Mouse (Mus musculus): ENCODE results near the gene Zfp641. TPM values are rescaled to one million over a fixed set of nuclear protein-coding genes. Genes with fewer than 3 reads are reported as not detected.

Gene Zfp641
- 3.9 and 5.7 TPM in 2 replicates for polyA plus RNA-seq (2015; fragmentation: Nextera tagmentation; extraction: Ambion mirVana)

GRCm38 (mm10) chr15:98295628-98296551 lies at the start of gene Zfp641:
Gene Zfp641, minus strand, starts transcription at chr15:98296161.
- ATAC-seq, result peak; percentile 72
- peak within 1 kb of the TSS; percentile 72 for H3K4me3 ChIP-seq (replicated peaks; ENCODE audit: low read length)
- H3K36me3 ChIP-seq (ENCODE audit: control insufficient read depth, insufficient read depth), result no peaks in the 10 kb centered on the region
- no peaks in the 10 kb centered on the region for H3K27me3 ChIP-seq (replicated peaks; ENCODE audit: control insufficient read depth, insufficient read depth, low read length)
- H3K4me1 ChIP-seq (replicated peaks; ENCODE audit: control insufficient read depth, insufficient read depth, low read length), result no peaks in the 10 kb centered on the region; the same call in 1 of the 2 replicates
- peak within 1 kb of the TSS; percentile 84 for H3K4me2 ChIP-seq (ENCODE audit: low read length)
- H3K9me3 ChIP-seq (ENCODE audit: control insufficient read depth, low read length), result no peaks in the 10 kb centered on the region
- no peak within 1 kb of the TSS for H3K27ac ChIP-seq (ENCODE audit: low read length)
- WGBS, result 1% methylated on average over 46 of the region's 60 CpGs
- H3K9ac ChIP-seq (replicated peaks; ENCODE audit: low read depth, low read length), result peak within 1 kb of the TSS; percentile 83

- H3K4me1 ChIP-seq (replicated peaks; ENCODE audit: control insufficient read depth, insufficient read depth, low read length), result no peaks in the 10 kb centered on the region
- no peaks in the 10 kb centered on the region for H3K36me3 ChIP-seq (ENCODE audit: control insufficient read depth, insufficient read depth)
- H3K4me2 ChIP-seq (ENCODE audit: low read length), result no peak within 1 kb of the TSS
- WGBS, result 83% methylated on average over 8 of the region's 8 CpGs
- H3K27me3 ChIP-seq (replicated peaks; ENCODE audit: control insufficient read depth, insufficient read depth, low read length), result no peaks in the 10 kb centered on the region
- H3K9ac ChIP-seq (replicated peaks; ENCODE audit: low read depth, low read length), result no peak within 1 kb of the TSS
- H3K4me3 ChIP-seq (replicated peaks; ENCODE audit: low read length), result no peak within 1 kb of the TSS
- no peaks in the 10 kb centered on the region for H3K9me3 ChIP-seq (ENCODE audit: control insufficient read depth, low read length)
- ATAC-seq, result no peak
- H3K27ac ChIP-seq (ENCODE audit: low read length), result no peak within 1 kb of the TSS
Measured at GRCm38 (mm10) chr15:98340887-98341286, 44.9 kb upstream of the Zfp641 start, which contains the start of gene Olfr284. Gene Olfr284, minus strand, starts transcription at chr15:98340987.

GRCm38 (mm10) chr15:98317177-98317724 lies 21.3 kb upstream of the Zfp641 start, which contains the start of gene Olfr285:
Gene Olfr285, minus strand, starts transcription at chr15:98317353.
- Histone ChIP-seq H3K27me3 (replicated peaks; ENCODE audit: control insufficient read depth, insufficient read depth, low read length) (no peaks in the 10 kb centered on the region), H3K27ac (ENCODE audit: low read length) (no peak within 1 kb of the TSS), H3K4me3 (replicated peaks; ENCODE audit: low read length) (no peak within 1 kb of the TSS), H3K9me3 (ENCODE audit: control insufficient read depth, low read length) (no peaks in the 10 kb centered on the region), H3K36me3 (ENCODE audit: control insufficient read depth, insufficient read depth) (no peaks in the 10 kb centered on the region), H3K4me2 (ENCODE audit: low read length) (no peak within 1 kb of the TSS), H3K4me1 (replicated peaks; ENCODE audit: control insufficient read depth, insufficient read depth, low read length) (no peaks in the 10 kb centered on the region), H3K9ac (replicated peaks; ENCODE audit: low read depth, low read length) (no peak within 1 kb of the TSS)
- WGBS, result 68% methylated on average over 5 of the region's 5 CpGs
- ATAC-seq, result peak; percentile 74

GRCm38 (mm10) chr15:98315703-98316102 lies 19.7 kb upstream of the Zfp641 start:
- WGBS, result 53% methylated on average over 6 of the region's 6 CpGs
- no peaks in the 10 kb centered on the region for H3K4me1 ChIP-seq (replicated peaks; ENCODE audit: control insufficient read depth, insufficient read depth, low read length)
- no peak overlapping the region for H3K9ac ChIP-seq (replicated peaks; ENCODE audit: low read depth, low read length)
- no peaks in the 10 kb centered on the region for H3K36me3 ChIP-seq (ENCODE audit: control insufficient read depth, insufficient read depth)
- no peak overlapping the region for H3K4me2 ChIP-seq (ENCODE audit: low read length)
- no peak for ATAC-seq
- no peak overlapping the region for H3K4me3 ChIP-seq (replicated peaks; ENCODE audit: low read length)
- H3K27me3 ChIP-seq (replicated peaks; ENCODE audit: control insufficient read depth, insufficient read depth, low read length), result no peaks in the 10 kb centered on the region
- no peaks in the 10 kb centered on the region for H3K9me3 ChIP-seq (ENCODE audit: control insufficient read depth, low read length)
- H3K27ac ChIP-seq (ENCODE audit: low read length), result no peak overlapping the region

GRCm38 (mm10) chr15:98293651-98294050 lies 2.3 kb downstream of the Zfp641 start:
- WGBS, result 93% methylated on average over 8 of the region's 8 CpGs
- no peak overlapping the region for H3K4me2 ChIP-seq (ENCODE audit: low read length)
- H3K9me3 ChIP-seq (ENCODE audit: control insufficient read depth, low read length), result no peaks in the 10 kb centered on the region
- H3K4me3 ChIP-seq (replicated peaks; ENCODE audit: low read length), result no peak overlapping the region
- H3K9ac ChIP-seq (replicated peaks; ENCODE audit: low read depth, low read length), result no peak overlapping the region
- H3K27ac ChIP-seq (ENCODE audit: low read length), result no peak overlapping the region
- no peaks in the 10 kb centered on the region for H3K27me3 ChIP-seq (replicated peaks; ENCODE audit: control insufficient read depth, insufficient read depth, low read length)
- no peaks in the 10 kb centered on the region for H3K36me3 ChIP-seq (ENCODE audit: control insufficient read depth, insufficient read depth)
- no peaks in the 10 kb centered on the region; the same call in 1 of the 2 replicates for H3K4me1 ChIP-seq (replicated peaks; ENCODE audit: control insufficient read depth, insufficient read depth, low read length)
- no peak for ATAC-seq

- no peaks in the 10 kb centered on the region for H3K4me1 ChIP-seq (replicated peaks; ENCODE audit: control insufficient read depth, insufficient read depth, low read length)
- WGBS, result 71% methylated on average over 12 of the region's 12 CpGs
- H3K4me3 ChIP-seq (replicated peaks; ENCODE audit: low read length), result no peak overlapping the region
- no peak for ATAC-seq
- H3K9me3 ChIP-seq (ENCODE audit: control insufficient read depth, low read length), result no peaks in the 10 kb centered on the region
- H3K27ac ChIP-seq (ENCODE audit: low read length), result no peak overlapping the region
- no peaks in the 10 kb centered on the region for H3K27me3 ChIP-seq (replicated peaks; ENCODE audit: control insufficient read depth, insufficient read depth, low read length)
- H3K9ac ChIP-seq (replicated peaks; ENCODE audit: low read depth, low read length), result no peak overlapping the region
- H3K4me2 ChIP-seq (ENCODE audit: low read length), result no peak overlapping the region
- H3K36me3 ChIP-seq (ENCODE audit: control insufficient read depth, insufficient read depth), result no peaks in the 10 kb centered on the region
Measured at GRCm38 (mm10) chr15:98288566-98288965, 7.4 kb downstream of the Zfp641 start.

GRCm38 (mm10) chr15:98286418-98286817 lies 9.5 kb downstream of the Zfp641 start:
- no peaks in the 10 kb centered on the region for H3K27me3 ChIP-seq (replicated peaks; ENCODE audit: control insufficient read depth, insufficient read depth, low read length)
- no peaks in the 10 kb centered on the region for H3K36me3 ChIP-seq (ENCODE audit: control insufficient read depth, insufficient read depth)
- no peaks in the 10 kb centered on the region for H3K9me3 ChIP-seq (ENCODE audit: control insufficient read depth, low read length)
- H3K9ac ChIP-seq (replicated peaks; ENCODE audit: low read depth, low read length), result no peak overlapping the region
- no peak overlapping the region for H3K27ac ChIP-seq (ENCODE audit: low read length)
- peak; percentile 45; the same call in 1 of the 2 replicates for ATAC-seq
- no peak overlapping the region for H3K4me2 ChIP-seq (ENCODE audit: low read length)
- H3K4me1 ChIP-seq (replicated peaks; ENCODE audit: control insufficient read depth, insufficient read depth, low read length), result no peaks in the 10 kb centered on the region
- 71% methylated on average over 7 of the region's 7 CpGs for WGBS
- H3K4me3 ChIP-seq (replicated peaks; ENCODE audit: low read length), result no peak overlapping the region

GRCm38 (mm10) chr15:98257776-98258175 lies 38.2 kb downstream of the Zfp641 start:
- no peaks in the 10 kb centered on the region for H3K27me3 ChIP-seq (replicated peaks; ENCODE audit: control insufficient read depth, insufficient read depth, low read length)
- no peak overlapping the region for H3K9ac ChIP-seq (replicated peaks; ENCODE audit: low read depth, low read length)
- no peak overlapping the region for H3K4me3 ChIP-seq (replicated peaks; ENCODE audit: low read length)
- no peaks in the 10 kb centered on the region for H3K9me3 ChIP-seq (ENCODE audit: control insufficient read depth, low read length)
- no peaks in the 10 kb centered on the region for H3K36me3 ChIP-seq (ENCODE audit: control insufficient read depth, insufficient read depth)
- no peak overlapping the region for H3K4me2 ChIP-seq (ENCODE audit: low read length)
- no peaks in the 10 kb centered on the region for H3K4me1 ChIP-seq (replicated peaks; ENCODE audit: control insufficient read depth, insufficient read depth, low read length)
- no peak for ATAC-seq
- whole genome bisulfite sequencing, result 87% methylated on average over 7 of the region's 7 CpGs
- no peak overlapping the region for H3K27ac ChIP-seq (ENCODE audit: low read length)

GRCm38 (mm10) chr15:98257193-98257592 lies 38.8 kb downstream of the Zfp641 start, which contains the start of gene H1fnt:
Gene H1fnt, minus strand, starts transcription at chr15:98257293.
- H3K27ac ChIP-seq (ENCODE audit: low read length), result no peak within 1 kb of the TSS
- no peak for ATAC-seq
- no peak within 1 kb of the TSS for H3K4me2 ChIP-seq (ENCODE audit: low read length)
- no peaks in the 10 kb centered on the region for H3K36me3 ChIP-seq (ENCODE audit: control insufficient read depth, insufficient read depth)
- H3K4me1 ChIP-seq (replicated peaks; ENCODE audit: control insufficient read depth, insufficient read depth, low read length), result no peaks in the 10 kb centered on the region
- H3K9ac ChIP-seq (replicated peaks; ENCODE audit: low read depth, low read length), result no peak within 1 kb of the TSS
- WGBS, result 94% methylated on average over 8 of the region's 8 CpGs
- no peaks in the 10 kb centered on the region for H3K27me3 ChIP-seq (replicated peaks; ENCODE audit: control insufficient read depth, insufficient read depth, low read length)
- H3K9me3 ChIP-seq (ENCODE audit: control insufficient read depth, low read length), result no peaks in the 10 kb centered on the region
- H3K4me3 ChIP-seq (replicated peaks; ENCODE audit: low read length), result no peak within 1 kb of the TSS

Measured in forebrain, embryonic 16.5 days (tissue).